Mouse (Mus musculus) limb, embryonic 11.5 days (tissue): ENCODE data around the gene Plcl2. TPM values are rescaled to one million over a fixed set of nuclear protein-coding genes. Genes with fewer than 3 reads are reported as not detected.
A peak's percentile ranks its signal among the peaks of the same experiment; 100 is the strongest.

ENCODE experiments used
- ATAC-seq: fragments of 200-750 bp; cut with Nextera tagmentation; 2 replicates; pipeline ENCODE4 v1.8.0; 2017; ENCODE audit warnings: low read depth; ENCODE audit not compliant: insufficient number of reproducible peaks, low FRiP score, low TSS enrichment
- DNase-seq: peaks from one replicate; pipeline ENCODE4 v3.0.0-alpha.2; 2015; ENCODE audit warnings: low spot score
- H3K27ac ChIP-seq: fragments of 300-500 bp; sonication (generic); replicated peaks from 2 replicates; pipeline ENCODE4 v1.5.1; 2014; ENCODE audit warnings: low read depth, mild to moderate bottlenecking, low read length
- H3K27me3 ChIP-seq: fragments of 300-500 bp; sonication (generic); 2 replicates; pipeline ENCODE4 v1.6.1; 2014; ENCODE audit warnings: mild to moderate bottlenecking, low read length, mixed read lengths; ENCODE audit not compliant: control insufficient read depth, insufficient read depth
- H3K36me3 ChIP-seq: fragments of 300-500 bp; sonication (generic); 2 replicates; pipeline ENCODE4 v1.6.1; 2014; ENCODE audit warnings: mild to moderate bottlenecking, low read length, moderate library complexity, mixed read lengths; ENCODE audit not compliant: control insufficient read depth, insufficient read depth
- H3K4me1 ChIP-seq: fragments of 300-500 bp; sonication (generic); 2 replicates; pipeline ENCODE4 v1.6.1; 2014; ENCODE audit warnings: low read length, mixed read lengths; ENCODE audit not compliant: control insufficient read depth, insufficient read depth
- H3K4me2 ChIP-seq: fragments of 300-500 bp; sonication (generic); 2 replicates; pipeline ENCODE4 v1.6.1; 2014; ENCODE audit warnings: low read depth, mild to moderate bottlenecking, moderate library complexity; ENCODE audit not compliant: severe bottlenecking
- H3K4me3 ChIP-seq: fragments of 300-500 bp; sonication (generic); 2 replicates; pipeline ENCODE4 v1.5.1; 2014; ENCODE audit warnings: low read depth, low read length
- H3K9ac ChIP-seq: fragments of 300-500 bp; sonication (generic); 2 replicates; pipeline ENCODE4 v1.6.1; 2014; ENCODE audit warnings: mild to moderate bottlenecking, low read length
- H3K9me3 ChIP-seq: fragments of 300-500 bp; sonication (generic); 2 replicates; pipeline ENCODE4 v1.6.1; 2016; ENCODE audit warnings: low read length; ENCODE audit not compliant: control insufficient read depth
- WGBS: fragments of 180-500 bp; shearing (Covaris S2); extraction: QIAGEN DNeasy Blood & Tissue Kit; methylation state at CpG from one replicate; pipeline ENCODE4 v1.1.7; 2014; 5-methylcytosine and 5-hydroxymethylcytosine counted together
- polyA plus RNA-seq: library from polyadenylated mRNA; unstranded; fragments of >200 nt; fragmentation: Nextera tagmentation; extraction: Ambion mirVana; gene quantifications from 2 replicates; pipeline ENCODE4 v1.2.1, GENCODE M21; 2014

Gene Plcl2
- polyA plus RNA-seq, 1 experiment from 2014 or later: 5.3 TPM

GRCm38 (mm10) chr17:50490644-50491430, 18.4 kb upstream of the Plcl2 start:
- DNase-seq (no peak), ATAC-seq (no peak)
- H3K27me3 ChIP-seq: no peaks in the 10 kb centered on the region
- no peak overlapping the region for H3K4me3 ChIP-seq
- no peak overlapping the region for H3K27ac ChIP-seq
- WGBS: 86% methylated on average over 11 of the region's 11 CpGs
- H3K9me3 ChIP-seq: no peaks in the 10 kb centered on the region
- H3K4me1 ChIP-seq: peaks cover 8% of the 10 kb centered on the region; the same call in 1 of the 2 replicates
- H3K4me2 ChIP-seq: no peak overlapping the region
- no peak overlapping the region for H3K9ac ChIP-seq
- H3K36me3 ChIP-seq: no peaks in the 10 kb centered on the region

GRCm38 (mm10) chr17:50491496-50491895, 17.7 kb upstream of the Plcl2 start:
- Histone ChIP-seq H3K9me3 (no peaks in the 10 kb centered on the region), H3K9ac (no peak overlapping the region), H3K4me3 (no peak overlapping the region), H3K27me3 (no peaks in the 10 kb centered on the region), H3K4me2 (no peak overlapping the region), H3K36me3 (no peaks in the 10 kb centered on the region), H3K27ac (no peak overlapping the region), H3K4me1 (peaks cover 8% of the 10 kb centered on the region; the same call in 1 of the 2 replicates)
- no peak for DNase-seq
- WGBS: 93% methylated on average over 3 of the region's 3 CpGs
- no peak for ATAC-seq

GRCm38 (mm10) chr17:50495216-50495889, 13.8 kb upstream of the Plcl2 start:
- Histone ChIP-seq H3K4me2 (no peak overlapping the region), H3K9ac (no peak overlapping the region), H3K9me3 (no peaks in the 10 kb centered on the region), H3K27ac (no peak overlapping the region), H3K4me1 (peaks cover 20% of the 10 kb centered on the region; the same call in 1 of the 2 replicates), H3K27me3 (no peaks in the 10 kb centered on the region), H3K36me3 (no peaks in the 10 kb centered on the region), H3K4me3 (no peak overlapping the region)
- DNase-seq (peak; percentile 74), ATAC-seq (peak; percentile 84; the same call in 1 of the 2 replicates)
- 41% methylated on average over 10 of the region's 10 CpGs for WGBS

GRCm38 (mm10) chr17:50498062-50498697, 11.0 kb upstream of the Plcl2 start:
- no peaks in the 10 kb centered on the region for H3K36me3 ChIP-seq
- H3K4me3 ChIP-seq: no peak overlapping the region
- H3K27me3 ChIP-seq: no peaks in the 10 kb centered on the region
- no peak overlapping the region for H3K9ac ChIP-seq
- peaks cover 20% of the 10 kb centered on the region; the same call in 1 of the 2 replicates for H3K4me1 ChIP-seq
- 28% methylated on average over 7 of the region's 7 CpGs for WGBS
- no peak for DNase-seq
- ATAC-seq: no peak
- H3K9me3 ChIP-seq: no peaks in the 10 kb centered on the region
- no peak overlapping the region for H3K4me2 ChIP-seq
- no peak overlapping the region for H3K27ac ChIP-seq

GRCm38 (mm10) chr17:50499091-50499790, 10.0 kb upstream of the Plcl2 start:
- peaks cover 20% of the 10 kb centered on the region; the same call in 1 of the 2 replicates for H3K4me1 ChIP-seq
- H3K36me3 ChIP-seq: no peaks in the 10 kb centered on the region
- no peaks in the 10 kb centered on the region for H3K9me3 ChIP-seq
- no peak for ATAC-seq
- no peak for DNase-seq
- H3K27me3 ChIP-seq: no peaks in the 10 kb centered on the region
- no peak overlapping the region for H3K27ac ChIP-seq
- WGBS: 60% methylated on average over 16 of the region's 16 CpGs
- no peak overlapping the region for H3K4me2 ChIP-seq
- no peak overlapping the region for H3K4me3 ChIP-seq
- H3K9ac ChIP-seq: no peak overlapping the region

GRCm38 (mm10) chr17:50500806-50501205, 8.4 kb upstream of the Plcl2 start:
- H3K4me3 ChIP-seq: no peak overlapping the region
- ATAC-seq (no peak), DNase-seq (no peak)
- 80% methylated on average over 6 of the region's 6 CpGs for WGBS
- H3K9ac ChIP-seq: no peak overlapping the region
- no peaks in the 10 kb centered on the region for H3K9me3 ChIP-seq
- no peaks in the 10 kb centered on the region for H3K27me3 ChIP-seq
- H3K4me1 ChIP-seq: peaks cover 12% of the 10 kb centered on the region; the same call in 1 of the 2 replicates
- no peak overlapping the region for H3K27ac ChIP-seq
- no peak overlapping the region for H3K4me2 ChIP-seq
- H3K36me3 ChIP-seq: no peaks in the 10 kb centered on the region

GRCm38 (mm10) chr17:50503075-50503474, 6.1 kb upstream of the Plcl2 start:
- no peak overlapping the region for H3K4me3 ChIP-seq
- H3K9ac ChIP-seq: no peak overlapping the region
- no peak overlapping the region for H3K27ac ChIP-seq
- H3K4me2 ChIP-seq: no peak overlapping the region
- H3K27me3 ChIP-seq: no peaks in the 10 kb centered on the region
- 84% methylated on average over 7 of the region's 7 CpGs for WGBS
- DNase-seq (no peak), ATAC-seq (no peak)
- peaks cover 11% of the 10 kb centered on the region; the same call in 1 of the 2 replicates for H3K4me1 ChIP-seq
- no peaks in the 10 kb centered on the region for H3K36me3 ChIP-seq
- H3K9me3 ChIP-seq: no peaks in the 10 kb centered on the region
